Mouse (Mus musculus) lung, adult 2 months (tissue): ENCODE measurements around the gene Mrc1.

Source experiments
- CTCF ChIP-seq: fragments of 200-500 bp; IDR thresholded peaks from 2 replicates; pipeline ENCODE4 v1.5.1; 2011; ENCODE audit warnings: mild to moderate bottlenecking, low read length, control low read depth; ENCODE audit not compliant: insufficient read depth
- POLR2A ChIP-seq: fragments of 200-500 bp; IDR thresholded peaks from 2 replicates; pipeline ENCODE4 v1.6.1; 2011; ENCODE audit warnings: low read depth, mild to moderate bottlenecking, control low read depth, low read length, borderline replicate concordance; ENCODE audit errors: extremely low read depth

DNA sequence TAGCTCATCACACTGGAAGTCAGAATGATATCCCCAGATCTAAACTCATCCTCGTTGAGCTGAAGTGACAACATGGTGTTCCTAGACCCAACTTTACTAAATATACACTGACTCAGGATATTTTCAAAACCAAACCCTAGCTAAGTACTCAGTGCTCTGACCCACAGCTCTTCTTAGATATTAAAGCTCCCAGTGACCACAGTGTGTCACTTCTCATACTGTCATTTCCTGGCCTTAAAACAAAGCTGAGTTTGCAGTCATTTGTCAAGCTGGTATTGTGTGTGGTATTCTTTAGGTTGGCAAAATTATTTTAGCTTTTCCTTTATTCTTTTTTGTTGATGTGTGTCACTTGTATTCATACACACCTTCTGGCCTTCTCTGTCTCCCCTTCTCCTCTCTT is 18.5 kb upstream of the Mrc1 start:
- TF ChIP-seq CTCF, result no peak
- no peak for TF ChIP-seq POLR2A
